ENCODE assay signal across 19 mouse cellular contexts in the genomic region with DNA sequence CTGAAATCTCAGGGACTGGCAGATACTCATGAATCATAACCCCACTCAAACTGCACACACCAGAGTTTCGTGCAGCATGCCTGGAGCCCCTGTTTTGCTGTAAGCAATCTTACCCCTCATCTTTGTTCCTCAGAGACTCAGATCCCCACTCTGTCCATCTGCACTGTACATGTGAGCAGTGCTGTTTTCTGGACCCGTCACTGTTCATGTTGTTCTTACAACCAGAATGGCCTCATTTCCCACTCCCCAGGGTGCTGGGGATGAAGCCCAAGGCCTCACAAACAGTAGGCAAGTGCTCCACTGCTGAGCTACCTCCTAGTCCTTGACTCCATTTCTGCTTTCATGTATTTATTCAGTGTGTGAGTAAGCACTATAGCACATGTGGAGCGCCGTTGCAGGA. TPM values are rescaled to one million over a fixed set of nuclear protein-coding genes. Genes with fewer than 3 reads are reported as not detected.
DNase-seq lines count a peak whose midpoint lies in the region; ATAC-seq lines count a peak whose summit lies in the region.
"Had no signal": no experiment of that assay in that cellular context is flagged by ENCODE, and none has a peak within 500 bp of the region (broad histone marks: within the 10 kb centered on the region; RNA-seq: fewer than 3 reads in every experiment).

No protein-coding gene starts in this region.

- peak; percentile 51 for DNase-seq in cerebellum, adult 11 months
- DNase-seq in cerebellum, adult 18-20 months: peak; percentile 66 to 78
- peak; percentile 77 for DNase-seq in cerebellum, adult 9-11 months
- peak; percentile 56 to 57 for DNase-seq in cerebellum, postnatal 36 days
- no peak for DNase-seq in ovary, postnatal 14 days (ENCODE audit: low spot score)
- DNase-seq in layer of hippocampus, postnatal 10 days (ENCODE audit: low spot score in 2 of 2): no peak
- DNase-seq: adrenal gland, adult 2 months; adrenal gland, postnatal 25 days; embryo, embryonic 11 days; gastrocnemius, postnatal 36 days; heart, adult 11 months; heart, postnatal 10 days; heart, postnatal 4 days; kidney, adult 18-20 months had no signal

- no peak for ATAC-seq in megakaryocyte, adult 5-6 weeks (ENCODE audit: poor library complexity, severe bottlenecking)
- ATAC-seq: forebrain, embryonic 14.5 days; hindbrain, postnatal 0 days had no signal

RNA-seq across cellular contexts. Expression of gene Zbtb46, which starts 7.0 kb away (rescaled TPM):
- 10 to 100 TPM; 14.7 to 17.5 TPM for total RNA-seq in layer of hippocampus, postnatal 10 days (2021)
- 1.4 and 2.5 TPM in 2 replicates for total RNA-seq in megakaryocyte, adult 5-6 weeks (2015)
- total RNA-seq in megakaryocyte, adult 5-6 weeks (2017): 2.3 and 3.9 TPM in 2 replicates

RNA-seq across cellular contexts. Expression of gene Abhd16b, which starts 40.8 kb away (rescaled TPM):
- total RNA-seq in layer of hippocampus, postnatal 10 days (2021): not detected
- not detected in 2 replicates for total RNA-seq in megakaryocyte, adult 5-6 weeks (2015)
- total RNA-seq in megakaryocyte, adult 5-6 weeks (2017): not detected in 2 replicates
- total RNA-seq: adrenal gland, adult 2 months; adrenal gland, postnatal 25 days; common myeloid progenitor, adult 5-6 weeks; gastrocnemius, adult 8-10 months; gastrocnemius, postnatal 36 days; heart, postnatal 10 days; heart, postnatal 4 days; hindbrain, postnatal 0 days had no signal

RNA-seq across cellular contexts. Expression of gene Tpd52l2, which starts 44.8 kb away (rescaled TPM):
- total RNA-seq in layer of hippocampus, postnatal 10 days (2021): 10 to 100 TPM; 75.7 to 87.8 TPM
- 37.8 and 55.2 TPM in 2 replicates for total RNA-seq in megakaryocyte, adult 5-6 weeks (2015)
- 61.6 and 102 TPM in 2 replicates for total RNA-seq in megakaryocyte, adult 5-6 weeks (2017)

Comparison
In these comparisons a context has a peak if more than half of its experiments do, and no peak if none do; other contexts are left out.
1. DNase-seq: peak in cerebellum, adult 11 months (single experiment), cerebellum, adult 18-20 months (2 of 2), cerebellum, adult 9-11 months (single experiment) and cerebellum, postnatal 36 days (2 of 2); none in ovary, postnatal 14 days (single experiment) and layer of hippocampus, postnatal 10 days (0 of 2).